Mouse (Mus musculus) splenic B cell, adult 2 months (primary cell): Measurements from ENCODE around the gene Tpm3.
A peak's percentile ranks its signal among the peaks of the same experiment; 100 is the strongest.

Experiments
- DNase-seq: peaks from one replicate; pipeline ENCODE4 v3.0.0-alpha.2; 2011; ENCODE audit warnings: low read depth, low spot score
- H3K27me3 ChIP-seq: 2 replicates; pipeline ENCODE4 v1.6.1; 2012; ENCODE audit warnings: mild to moderate bottlenecking, low read length, moderate library complexity, mixed read lengths; ENCODE audit not compliant: control insufficient read depth, poor library complexity, insufficient read depth, severe bottlenecking
- H3K36me3 ChIP-seq: 2 replicates; pipeline ENCODE4 v1.6.1; 2012; ENCODE audit warnings: mild to moderate bottlenecking, low read length, moderate library complexity, mixed read lengths; ENCODE audit not compliant: control insufficient read depth, poor library complexity, insufficient read depth, severe bottlenecking

Tpm3 gene

DNA sequence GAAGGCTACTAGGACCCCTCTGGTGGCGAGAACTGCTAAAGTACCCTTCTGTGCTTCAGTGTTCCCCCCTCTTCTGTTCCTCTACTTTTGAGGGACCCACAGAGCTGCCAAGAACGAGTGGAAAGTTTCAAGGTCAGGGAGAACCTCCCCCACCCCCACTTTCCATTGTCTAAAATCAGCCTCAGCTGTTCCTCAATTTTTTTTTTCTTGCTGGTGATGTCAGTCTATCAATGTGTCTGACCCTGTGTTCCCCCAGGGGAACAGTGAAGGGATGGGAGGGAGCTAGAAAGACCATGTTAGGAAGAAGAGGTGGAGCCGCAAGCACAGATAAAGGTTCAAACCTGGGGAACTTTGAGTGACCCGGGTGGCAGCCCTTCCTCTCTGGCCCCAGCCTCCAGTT is at the start of gene Tpm3:
Gene Tpm3, plus strand, starts transcription at position 356 of the 400 bp plus-strand sequence.
- peak; percentile 45 for DNase-seq
- no peaks in the 10 kb centered on the region for H3K27me3 ChIP-seq
- no peaks in the 10 kb centered on the region for H3K36me3 ChIP-seq

- Histone ChIP-seq H3K36me3 (peaks cover 20% of the 10 kb centered on the region), H3K27me3 (no peaks in the 10 kb centered on the region)
- no peak for DNase-seq
These were observed 37.8 kb upstream of the Tpm3 start for GRCm38 (mm10) chr3:90034653-90035052.

GRCm38 (mm10) chr3:90036263-90036662 is 36.2 kb upstream of the Tpm3 start:
- Histone ChIP-seq H3K27me3 (no peaks in the 10 kb centered on the region), H3K36me3 (peaks cover 17% of the 10 kb centered on the region)
- DNase-seq, result no peak

- Histone ChIP-seq H3K36me3 (peaks cover 5% of the 10 kb centered on the region; the same call in 1 of the 2 replicates), H3K27me3 (no peaks in the 10 kb centered on the region)
- no peak for DNase-seq
These were observed 22.8 kb upstream of the Tpm3 start for GRCm38 (mm10) chr3:90049691-90050090.

GRCm38 (mm10) chr3:90051441-90052350 is 20.8 kb upstream of the Tpm3 start, which contains the start of gene 4933434E20Rik:
Gene 4933434E20Rik (plus strand): TSS chr3:90051636.
- DNase-seq, result peak; percentile 82
- Histone ChIP-seq H3K27me3 (no peaks in the 10 kb centered on the region), H3K36me3 (peaks cover 2% of the 10 kb centered on the region; the same call in 1 of the 2 replicates)

- Histone ChIP-seq H3K27me3 (no peaks in the 10 kb centered on the region), H3K36me3 (peaks cover 7% of the 10 kb centered on the region; the same call in 1 of the 2 replicates)
- DNase-seq, result peak; percentile 99
These were observed 19.9 kb upstream of the Tpm3 start, which contains the start of gene Ubap2l for GRCm38 (mm10) chr3:90052351-90053241. Gene Ubap2l (minus strand): TSS chr3:90052628.

DNA sequence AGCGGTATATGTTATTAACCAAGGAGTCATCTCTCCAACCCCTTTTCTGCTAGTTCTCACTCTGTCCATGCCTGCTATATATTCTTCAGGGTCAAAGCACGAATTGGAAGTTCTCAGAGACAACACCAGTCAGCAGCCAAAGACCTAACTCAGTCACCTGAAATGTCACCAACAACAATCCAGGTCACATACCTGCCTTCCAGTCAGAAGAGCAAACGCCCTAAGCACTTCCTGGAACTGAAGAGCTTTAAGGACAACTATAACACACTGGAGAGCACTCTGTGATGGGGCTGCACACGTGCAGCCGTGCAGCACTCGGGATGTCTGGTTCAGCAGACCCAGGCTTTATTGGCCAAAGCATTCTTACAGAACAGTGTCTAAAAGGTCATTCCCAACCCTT is 10.9 kb upstream of the Tpm3 start:
- H3K36me3 ChIP-seq, result peaks cover 15% of the 10 kb centered on the region
- no peak for DNase-seq
- H3K27me3 ChIP-seq, result no peaks in the 10 kb centered on the region

GRCm38 (mm10) chr3:90062539-90062938 is 9.9 kb upstream of the Tpm3 start:
- no peak for DNase-seq
- no peaks in the 10 kb centered on the region for H3K27me3 ChIP-seq
- H3K36me3 ChIP-seq, result peaks cover 10% of the 10 kb centered on the region

GRCm38 (mm10) chr3:90064383-90064782 is 8.1 kb upstream of the Tpm3 start:
- peaks cover 7% of the 10 kb centered on the region for H3K36me3 ChIP-seq
- no peak for DNase-seq
- no peaks in the 10 kb centered on the region for H3K27me3 ChIP-seq

DNA sequence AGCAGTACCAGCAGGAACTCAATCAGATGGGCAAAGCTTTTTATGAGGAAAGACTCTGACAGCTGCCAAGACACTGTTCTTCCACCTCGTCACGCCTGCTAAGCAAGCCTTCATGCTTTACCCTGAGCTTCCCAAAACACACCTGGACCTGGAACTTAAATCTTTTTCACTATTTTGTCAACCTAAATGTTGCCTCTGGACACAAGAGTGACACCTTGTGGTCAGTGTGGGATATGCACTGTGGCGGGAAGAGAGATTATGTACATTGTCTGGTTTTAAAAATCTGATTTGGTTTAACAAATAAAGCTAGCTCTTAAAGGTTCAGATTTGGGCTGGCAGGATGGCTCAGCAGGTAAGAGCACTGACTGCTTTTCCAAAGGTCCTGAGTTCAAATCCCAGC is 6.9 kb upstream of the Tpm3 start:
- Histone ChIP-seq H3K27me3 (no peaks in the 10 kb centered on the region), H3K36me3 (peaks cover 7% of the 10 kb centered on the region)
- peak; percentile 76 for DNase-seq

GRCm38 (mm10) chr3:90067851-90068250 is 4.6 kb upstream of the Tpm3 start:
- Histone ChIP-seq H3K27me3 (no peaks in the 10 kb centered on the region), H3K36me3 (peaks cover under 1% of the 10 kb centered on the region)
- DNase-seq, result no peak

DNA sequence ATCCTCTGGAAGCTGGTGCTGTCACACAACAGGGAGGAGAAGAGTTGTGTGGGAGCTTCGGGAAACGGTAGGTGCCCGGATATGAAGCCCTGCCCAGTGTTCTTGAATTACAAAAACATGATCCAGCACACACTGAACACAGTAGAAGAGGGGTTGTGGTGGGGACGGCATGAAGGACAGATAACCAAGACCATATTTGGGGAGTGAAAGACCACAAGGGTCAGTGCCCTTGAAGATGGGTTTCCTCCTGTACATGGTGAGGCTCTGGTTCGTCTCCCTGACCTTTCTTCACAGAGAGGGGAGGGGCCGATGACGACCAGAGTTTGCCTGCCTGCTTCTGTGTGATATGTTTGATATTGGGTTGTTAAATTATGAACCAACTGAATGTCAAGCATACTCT is 2.8 kb upstream of the Tpm3 start:
- Histone ChIP-seq H3K27me3 (no peaks in the 10 kb centered on the region), H3K36me3 (no peaks in the 10 kb centered on the region)
- DNase-seq, result no peak

DNA sequence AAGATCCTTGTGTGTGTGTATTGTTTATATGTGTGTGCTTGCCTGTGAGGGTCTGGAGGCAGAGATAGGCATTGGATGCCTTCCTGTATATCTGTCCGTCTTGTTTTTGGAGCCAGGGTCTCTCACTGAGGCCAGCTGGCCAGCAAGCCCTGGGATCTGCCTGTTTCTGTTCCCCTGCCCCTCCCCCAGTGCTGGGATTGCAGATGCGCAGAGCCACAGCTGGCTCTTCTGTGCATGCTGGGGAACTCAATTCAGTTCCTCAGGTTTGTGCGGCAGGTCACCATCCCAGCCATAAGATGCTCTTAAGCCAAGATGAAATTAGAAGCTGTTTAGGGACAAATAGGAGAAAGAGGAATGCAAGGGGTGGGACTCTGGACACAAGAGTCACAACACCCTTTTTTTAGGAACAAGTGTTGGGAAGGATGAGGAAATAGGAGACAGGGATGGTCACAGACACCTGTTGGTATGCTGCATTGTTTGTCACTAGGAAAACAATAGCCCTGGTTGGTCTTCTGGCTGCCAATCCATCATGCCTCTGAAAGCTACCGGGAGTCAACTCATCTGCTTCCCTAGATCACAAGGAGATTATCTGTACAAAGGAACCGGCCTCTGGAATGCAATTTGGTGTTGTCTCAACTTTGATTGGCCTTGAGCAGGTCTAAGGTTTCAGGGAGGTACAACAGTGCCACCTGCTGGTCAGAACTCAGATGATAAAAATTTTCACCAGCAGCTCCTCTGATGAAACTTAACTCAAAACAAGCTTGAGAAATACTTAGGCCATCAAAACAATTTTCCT is 4.7 kb downstream of the Tpm3 start:
- Histone ChIP-seq H3K27me3 (no peaks in the 10 kb centered on the region), H3K36me3 (no peaks in the 10 kb centered on the region)
- peak; percentile 91 for DNase-seq

DNA sequence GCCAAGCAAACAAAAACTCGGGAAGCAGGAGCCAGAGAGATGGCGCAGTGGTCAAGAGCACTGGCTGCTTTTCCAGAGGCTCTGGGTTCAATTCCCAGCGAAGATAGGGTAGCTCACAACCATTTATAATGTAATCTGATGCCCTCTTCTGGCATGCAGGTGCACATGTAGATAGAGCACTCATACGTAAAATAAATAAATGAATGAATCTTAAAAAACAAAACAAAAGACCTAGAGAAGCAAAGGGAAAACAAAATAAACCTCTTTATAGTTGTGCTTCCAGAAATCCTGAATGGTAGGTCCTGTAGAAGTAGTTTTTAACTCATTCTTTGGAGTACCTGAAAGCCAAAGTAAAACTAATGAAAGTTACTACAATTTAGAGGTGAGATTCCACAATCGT is 5.8 kb downstream of the Tpm3 start:
- no peak for DNase-seq
- H3K36me3 ChIP-seq, result no peaks in the 10 kb centered on the region
- H3K27me3 ChIP-seq, result no peaks in the 10 kb centered on the region
